Mouse (Mus musculus): Measurements from ENCODE around the gene Uqcrc2. TPM values are rescaled to one million over a fixed set of nuclear protein-coding genes. Genes with fewer than 3 reads are reported as not detected.

The Uqcrc2 gene
- polyA plus RNA-seq (2015; fragmentation: Nextera tagmentation; extraction: Ambion mirVana): 217 and 226 TPM in 2 replicates

DNA sequence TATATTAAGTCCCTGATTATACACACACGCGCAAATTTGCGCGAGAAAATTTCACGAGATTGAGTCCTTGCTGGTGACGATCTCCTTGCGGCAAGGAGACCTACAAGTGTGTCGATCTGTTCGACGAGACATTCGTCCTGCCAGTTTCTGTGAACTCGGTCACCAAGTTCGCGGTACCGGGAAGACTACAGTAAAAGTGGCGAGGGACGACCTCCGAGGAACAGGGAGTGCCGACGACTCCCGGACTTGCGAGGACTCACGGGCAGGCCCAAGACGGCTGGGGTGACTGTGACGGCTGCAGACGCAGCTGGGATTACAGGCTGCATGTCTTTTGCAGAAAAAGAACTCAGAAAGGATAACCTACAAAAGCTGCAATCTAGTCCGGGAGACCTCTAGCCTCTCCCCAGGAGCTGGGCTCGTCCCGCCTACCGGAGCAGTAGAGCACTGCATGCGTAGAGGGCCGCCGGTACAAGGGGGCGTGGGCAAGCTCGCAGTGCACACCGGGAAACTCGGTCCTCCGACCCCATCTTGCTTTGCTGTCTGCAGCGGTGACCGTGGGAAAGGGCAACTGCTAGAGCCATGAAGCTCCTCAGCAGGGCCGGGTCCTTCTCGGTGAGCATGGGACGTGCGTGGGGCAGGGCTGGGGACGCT, at the start of gene Uqcrc2:
Uqcrc2 (plus strand) TSS at position 466 of the 651 bp plus-strand sequence.
- peak within 1 kb of the TSS; percentile 99 for H3K4me3 ChIP-seq

DNA sequence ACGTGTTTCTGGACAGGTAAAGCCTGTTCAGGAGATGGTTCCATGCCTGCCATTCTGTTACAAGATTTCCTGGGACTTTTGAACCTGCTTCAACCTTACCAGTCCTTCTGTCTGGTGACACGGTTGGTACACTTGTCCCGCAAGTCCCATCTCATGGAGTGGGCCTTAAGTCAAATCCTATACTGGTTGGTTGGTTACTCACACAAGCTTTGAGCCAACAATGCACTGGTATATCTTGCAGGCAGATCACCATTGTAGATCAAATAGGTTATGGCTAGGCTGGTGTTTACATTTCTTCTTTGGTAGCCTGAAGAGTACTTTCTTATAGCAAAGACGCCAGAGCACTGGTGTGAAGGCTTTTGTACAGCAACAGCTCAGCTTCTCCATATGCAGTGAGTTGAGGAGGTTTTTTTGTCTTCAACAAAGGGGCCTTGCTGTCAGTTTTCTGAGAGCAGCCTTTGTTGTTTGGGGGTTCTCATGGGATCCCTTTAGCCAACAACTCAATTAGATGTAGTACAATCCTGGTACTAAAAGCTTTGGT, 37.7 kb upstream of the Uqcrc2 start:
- Histone ChIP-seq H3K36me3 (no peaks in the 10 kb centered on the region), H3K9ac (replicated peaks) (peak overlapping the region; percentile 63), H3K27me3 (no peaks in the 10 kb centered on the region), H3K4me1 (peaks cover 4% of the 10 kb centered on the region; the same call in 1 of the 2 replicates), H3K4me3 (peak overlapping the region; percentile 46), H3K9me3 (no peaks in the 10 kb centered on the region), H3K4me2 (replicated peaks) (peak overlapping the region; percentile 70), H3K27ac (replicated peaks) (0 out of 2 replicates have a peak overlapping the region, but pooled peaks have one; percentile 38)
- ATAC-seq (replicated peaks): peak; percentile 33
- WGBS: 75% methylated on average over 4 of the region's 4 CpGs

More for the DNA sequence above, at the start of gene Uqcrc2:
- under 1% methylated on average over 45 of the region's 45 CpGs for WGBS
- Histone ChIP-seq H3K27ac (replicated peaks) (peak within 1 kb of the TSS; percentile 88), H3K9ac (replicated peaks) (peak within 1 kb of the TSS; percentile 100), H3K36me3 (peaks cover 20% of the 10 kb centered on the region), H3K4me2 (replicated peaks) (peak within 1 kb of the TSS; percentile 74), H3K4me1 (peaks cover 26% of the 10 kb centered on the region), H3K9me3 (no peaks in the 10 kb centered on the region), H3K27me3 (no peaks in the 10 kb centered on the region)
- peak; percentile 99 for ATAC-seq (replicated peaks)

DNA sequence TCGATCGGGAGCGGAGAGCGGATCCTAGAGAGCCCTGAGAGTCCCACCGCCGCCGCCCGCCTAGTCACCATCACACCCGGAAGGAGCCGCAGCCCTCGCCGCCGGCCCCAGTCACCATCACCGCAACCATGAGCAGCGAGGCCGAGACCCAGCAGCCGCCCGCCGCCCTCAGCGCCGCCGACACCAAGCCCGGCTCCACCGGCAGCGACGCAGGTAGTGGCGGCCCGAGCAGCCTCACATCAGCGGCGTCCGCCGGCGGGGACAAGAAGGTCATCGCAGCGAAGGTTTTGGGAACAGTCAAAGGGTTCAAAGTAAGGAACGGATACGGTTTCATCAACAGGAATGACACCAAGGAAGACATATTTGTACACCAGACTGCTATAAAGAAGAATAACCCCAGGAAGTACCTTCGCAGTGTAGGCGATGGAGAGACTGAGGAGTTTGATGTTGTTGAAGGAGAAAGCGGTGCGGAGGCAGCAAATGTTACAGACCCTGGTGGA, 37.2 kb upstream of the Uqcrc2 start:
- WGBS: 4% methylated on average over 41 of the region's 41 CpGs
- Histone ChIP-seq H3K4me2 (replicated peaks) (peak overlapping the region; percentile 70), H3K4me1 (peaks cover 4% of the 10 kb centered on the region; the same call in 1 of the 2 replicates), H3K9ac (replicated peaks) (peak overlapping the region; percentile 63), H3K27ac (replicated peaks) (peak overlapping the region; percentile 38; the same call in 1 of the 2 replicates), H3K27me3 (no peaks in the 10 kb centered on the region), H3K4me3 (peak overlapping the region; percentile 46), H3K36me3 (no peaks in the 10 kb centered on the region), H3K9me3 (no peaks in the 10 kb centered on the region)
- ATAC-seq (replicated peaks): peak; percentile 83

DNA sequence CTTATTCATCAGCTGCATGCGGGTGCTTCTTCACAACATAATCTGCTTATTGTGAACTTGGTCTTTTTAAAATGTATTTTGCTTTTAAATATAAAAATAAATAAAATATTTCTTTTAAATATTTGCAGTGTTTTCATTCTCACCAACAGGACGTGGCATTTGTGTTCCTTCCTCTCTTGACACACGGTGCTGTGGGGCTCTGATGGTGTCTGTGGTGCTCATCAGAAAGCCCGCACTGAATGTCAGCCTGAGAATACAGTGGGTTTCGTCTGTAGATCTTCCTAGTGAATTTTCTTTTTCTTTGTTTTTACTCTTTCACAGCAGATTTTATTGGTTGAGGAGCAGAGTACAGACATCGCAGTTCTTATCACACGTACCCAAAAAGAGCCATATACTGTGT, 36.6 kb upstream of the Uqcrc2 start:
- ATAC-seq (replicated peaks): 0 out of 2 replicates have a peak, but pooled peaks have one; percentile 55
- WGBS: 83% methylated on average over 7 of the region's 7 CpGs
- Histone ChIP-seq H3K36me3 (no peaks in the 10 kb centered on the region), H3K4me2 (replicated peaks) (peak overlapping the region; percentile 70), H3K9me3 (no peaks in the 10 kb centered on the region), H3K27ac (replicated peaks) (no peak overlapping the region), H3K4me3 (peak overlapping the region; percentile 46; the same call in 1 of the 2 replicates), H3K27me3 (no peaks in the 10 kb centered on the region), H3K9ac (replicated peaks) (no peak overlapping the region), H3K4me1 (peaks cover 4% of the 10 kb centered on the region; the same call in 1 of the 2 replicates)

DNA sequence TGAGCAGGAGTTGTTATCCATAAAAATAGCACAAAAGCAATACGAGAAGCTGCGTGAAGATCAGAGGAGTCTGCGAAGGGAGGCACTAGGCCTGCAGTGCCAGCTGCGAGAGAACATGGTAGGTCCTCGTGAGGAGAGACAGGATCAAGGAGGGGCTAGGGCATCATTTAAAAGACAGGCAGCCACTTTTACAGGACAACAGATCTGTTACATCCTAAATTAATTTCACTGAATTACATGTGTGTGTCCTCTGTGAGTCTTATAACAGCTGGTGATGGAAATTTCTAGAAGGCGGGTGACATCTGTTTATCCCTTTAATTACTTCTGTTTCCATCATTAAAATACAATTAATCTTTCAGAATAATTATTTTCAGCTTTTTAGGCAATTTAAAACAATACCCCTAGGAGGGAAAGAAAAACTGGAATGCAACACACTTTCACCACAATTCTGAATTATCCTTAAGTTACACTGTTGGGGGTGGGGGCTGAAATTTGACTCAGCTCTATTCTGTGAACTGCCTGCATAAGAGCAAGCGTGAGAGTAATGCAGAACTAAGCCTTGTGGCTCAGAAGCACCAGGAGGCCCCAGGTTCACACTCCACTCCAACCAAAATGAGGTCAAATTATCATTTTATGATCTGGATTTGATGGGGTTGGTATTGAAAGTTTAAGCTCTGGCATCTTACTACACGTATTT, 14.8 kb upstream of the Uqcrc2 start:
- H3K9ac ChIP-seq (replicated peaks): no peak overlapping the region
- H3K4me3 ChIP-seq: no peak overlapping the region
- H3K4me1 ChIP-seq: no peaks in the 10 kb centered on the region
- no peak overlapping the region for H3K4me2 ChIP-seq (replicated peaks)
- ATAC-seq (replicated peaks): no peak
- H3K27ac ChIP-seq (replicated peaks): no peak overlapping the region
- H3K36me3 ChIP-seq: no peaks in the 10 kb centered on the region
- H3K9me3 ChIP-seq: no peaks in the 10 kb centered on the region
- 73% methylated on average over 8 of the region's 8 CpGs for WGBS
- H3K27me3 ChIP-seq: no peaks in the 10 kb centered on the region

DNA sequence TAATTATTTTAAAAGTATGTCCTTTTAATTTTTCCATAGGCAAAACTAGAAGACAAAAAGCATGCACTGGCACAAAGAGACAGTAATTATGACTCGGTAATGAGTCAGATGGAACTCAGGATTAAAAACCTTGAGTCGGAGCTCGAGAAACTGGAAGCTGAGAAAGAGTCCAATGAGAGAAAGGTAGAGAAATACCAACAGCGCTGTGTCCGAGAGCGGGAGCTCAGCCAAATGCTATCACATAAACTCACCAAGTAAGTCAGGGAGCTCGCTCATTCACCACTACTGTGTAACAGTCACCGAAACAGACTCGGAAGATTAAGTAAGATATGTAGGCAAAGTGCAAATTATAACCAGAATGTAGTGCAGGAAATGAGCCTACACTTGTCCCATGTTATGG, 14.1 kb upstream of the Uqcrc2 start:
- no peak overlapping the region for H3K27ac ChIP-seq (replicated peaks)
- H3K4me3 ChIP-seq: no peak overlapping the region
- H3K36me3 ChIP-seq: no peaks in the 10 kb centered on the region
- no peak overlapping the region for H3K4me2 ChIP-seq (replicated peaks)
- no peaks in the 10 kb centered on the region for H3K27me3 ChIP-seq
- no peaks in the 10 kb centered on the region for H3K4me1 ChIP-seq
- H3K9me3 ChIP-seq: no peaks in the 10 kb centered on the region
- ATAC-seq (replicated peaks): no peak
- 84% methylated on average over 9 of the region's 9 CpGs for WGBS
- H3K9ac ChIP-seq (replicated peaks): no peak overlapping the region

DNA sequence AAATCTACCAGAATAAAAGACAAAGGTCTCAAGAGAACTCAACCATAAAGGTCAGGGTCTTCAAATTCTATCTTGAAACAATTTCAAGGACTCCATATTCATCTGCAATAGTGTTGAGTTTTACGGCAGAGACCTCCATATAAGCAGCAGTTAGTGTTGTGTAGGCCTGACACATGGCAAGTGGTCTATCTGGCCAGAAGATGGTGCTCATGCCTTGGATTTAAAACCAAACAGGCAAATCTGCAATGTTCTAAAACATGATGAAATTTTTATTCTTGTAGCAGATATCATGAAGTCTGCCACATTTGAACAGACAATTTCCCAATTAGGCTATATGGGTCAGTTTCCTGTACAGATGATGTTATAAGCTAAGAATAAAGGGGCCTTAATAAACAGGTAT, 2.5 kb upstream of the Uqcrc2 start:
- Histone ChIP-seq H3K4me2 (replicated peaks) (no peak overlapping the region), H3K4me3 (no peak overlapping the region), H3K4me1 (peaks cover 23% of the 10 kb centered on the region), H3K9ac (replicated peaks) (no peak overlapping the region), H3K9me3 (no peaks in the 10 kb centered on the region), H3K27me3 (no peaks in the 10 kb centered on the region), H3K36me3 (peaks cover under 1% of the 10 kb centered on the region; the same call in 1 of the 2 replicates), H3K27ac (replicated peaks) (no peak overlapping the region)
- no peak for ATAC-seq (replicated peaks)
- 60% methylated on average over 1 of the region's 1 CpGs for WGBS

DNA sequence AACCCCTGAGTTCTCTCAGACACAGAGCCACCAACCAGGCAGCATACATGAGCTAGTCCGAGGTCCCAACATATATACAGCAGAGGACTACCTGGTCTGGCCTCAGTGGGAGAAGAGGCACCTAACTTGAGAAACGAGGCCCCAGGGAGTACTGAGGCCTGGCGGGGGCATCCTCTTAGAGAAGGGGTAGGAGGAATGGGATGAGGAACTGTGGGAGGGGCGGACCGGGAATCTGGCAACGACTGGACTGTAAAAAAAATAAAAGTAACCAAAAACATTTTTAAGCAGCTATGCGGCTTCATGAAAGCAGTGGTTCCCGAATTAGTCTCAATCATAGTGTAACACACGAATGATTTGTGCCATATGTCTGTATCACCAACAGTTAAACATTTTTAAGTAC, 675 bp upstream of the Uqcrc2 start:
- Histone ChIP-seq H3K27me3 (no peaks in the 10 kb centered on the region), H3K4me1 (peaks cover 26% of the 10 kb centered on the region), H3K4me2 (replicated peaks) (peak overlapping the region; percentile 74), H3K36me3 (peaks cover 15% of the 10 kb centered on the region), H3K27ac (replicated peaks) (peak overlapping the region; percentile 88), H3K4me3 (peak overlapping the region; percentile 99), H3K9ac (replicated peaks) (peak overlapping the region; percentile 100), H3K9me3 (no peaks in the 10 kb centered on the region)
- peak; percentile 23; the same call in 1 of the 2 replicates for ATAC-seq (replicated peaks)
- WGBS: 9% methylated on average over 9 of the region's 9 CpGs

DNA sequence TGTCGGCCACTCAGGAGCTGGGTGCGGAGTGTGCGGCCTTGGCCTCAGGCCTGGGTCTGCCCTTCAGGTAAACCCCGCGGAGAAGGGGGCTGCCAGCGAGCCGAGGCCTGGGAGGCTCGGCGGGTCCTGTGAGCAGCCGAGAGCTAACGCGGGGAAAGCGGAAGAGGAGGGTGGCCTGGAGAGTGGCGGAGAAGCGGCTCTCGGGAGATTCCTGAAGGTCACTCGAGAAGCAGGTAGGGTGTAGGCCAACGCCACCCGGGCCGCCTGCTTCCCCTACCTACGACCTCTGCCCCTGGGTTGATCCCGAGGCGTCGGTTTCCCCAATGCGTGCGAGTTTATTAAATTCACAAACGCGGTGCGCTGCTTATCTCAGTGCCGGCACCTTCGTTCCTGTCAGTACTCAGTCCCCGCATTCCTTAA, 396 bp downstream of the Uqcrc2 start:
- no peaks in the 10 kb centered on the region for H3K27me3 ChIP-seq
- H3K4me2 ChIP-seq (replicated peaks): peak overlapping the region; percentile 74
- peak overlapping the region; percentile 88 for H3K27ac ChIP-seq (replicated peaks)
- H3K4me1 ChIP-seq: peaks cover 26% of the 10 kb centered on the region
- no peak; the same call in 1 of the 2 replicates for ATAC-seq (replicated peaks)
- no peaks in the 10 kb centered on the region for H3K9me3 ChIP-seq
- H3K36me3 ChIP-seq: peaks cover 25% of the 10 kb centered on the region
- peak overlapping the region; percentile 99 for H3K4me3 ChIP-seq
- WGBS: under 1% methylated on average over 32 of the region's 32 CpGs
- H3K9ac ChIP-seq (replicated peaks): peak overlapping the region; percentile 100

DNA sequence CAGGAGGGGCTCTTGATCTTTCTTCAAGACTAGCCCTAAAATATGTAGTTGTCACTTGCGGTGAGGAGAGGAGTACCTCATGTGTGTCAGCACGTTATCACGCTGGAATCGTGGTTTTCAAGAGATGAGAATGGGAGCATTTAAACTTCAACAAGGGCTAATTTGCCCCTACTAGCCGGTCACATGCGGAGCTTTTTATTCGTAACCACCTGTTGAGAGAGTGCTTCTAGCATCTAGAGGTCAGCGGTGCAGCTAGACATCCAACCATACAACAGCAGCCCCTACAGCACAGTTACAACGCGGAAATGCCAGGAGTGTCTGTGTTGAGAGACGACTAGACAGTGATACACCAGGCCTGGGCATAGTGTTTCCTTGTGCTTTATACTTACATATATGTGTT, 845 bp downstream of the Uqcrc2 start:
- Histone ChIP-seq H3K4me1 (peaks cover 26% of the 10 kb centered on the region), H3K36me3 (peaks cover 29% of the 10 kb centered on the region), H3K4me3 (peak overlapping the region; percentile 99), H3K9ac (replicated peaks) (peak overlapping the region; percentile 100), H3K9me3 (no peaks in the 10 kb centered on the region), H3K27me3 (no peaks in the 10 kb centered on the region), H3K4me2 (replicated peaks) (peak overlapping the region; percentile 74), H3K27ac (replicated peaks) (peak overlapping the region; percentile 88; the same call in 1 of the 2 replicates)
- no peak for ATAC-seq (replicated peaks)
- 2% methylated on average over 11 of the region's 11 CpGs for WGBS

DNA sequence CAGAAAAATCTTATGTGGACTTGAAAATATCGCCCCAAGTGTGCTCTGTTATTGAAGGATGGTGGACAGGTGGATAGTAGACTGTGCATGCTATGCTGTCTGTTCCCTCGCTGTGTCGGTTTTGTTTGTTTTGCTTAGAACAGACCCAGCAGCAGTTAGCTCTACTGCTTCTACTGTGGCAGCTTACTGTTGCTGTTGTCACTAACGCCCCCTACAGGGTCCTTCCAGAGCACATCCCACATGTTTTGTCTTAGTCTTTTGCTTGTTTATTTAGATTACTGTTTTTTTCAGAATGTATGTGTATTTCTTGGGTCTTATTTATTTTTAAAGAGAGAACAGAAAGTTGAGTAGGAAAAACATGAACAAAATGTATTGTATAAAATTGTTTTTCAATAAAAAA, 8.2 kb downstream of the Uqcrc2 start:
- Histone ChIP-seq H3K27ac (replicated peaks) (no peak overlapping the region), H3K4me3 (no peak overlapping the region), H3K9ac (replicated peaks) (no peak overlapping the region), H3K9me3 (no peaks in the 10 kb centered on the region), H3K36me3 (peaks cover 73% of the 10 kb centered on the region), H3K27me3 (no peaks in the 10 kb centered on the region), H3K4me1 (0 out of 2 replicates have a peak, but pooled peaks cover 3% of the 10 kb centered on the region), H3K4me2 (replicated peaks) (no peak overlapping the region)
- ATAC-seq (replicated peaks): no peak
- 75% methylated on average over 4 of the region's 4 CpGs for WGBS

DNA sequence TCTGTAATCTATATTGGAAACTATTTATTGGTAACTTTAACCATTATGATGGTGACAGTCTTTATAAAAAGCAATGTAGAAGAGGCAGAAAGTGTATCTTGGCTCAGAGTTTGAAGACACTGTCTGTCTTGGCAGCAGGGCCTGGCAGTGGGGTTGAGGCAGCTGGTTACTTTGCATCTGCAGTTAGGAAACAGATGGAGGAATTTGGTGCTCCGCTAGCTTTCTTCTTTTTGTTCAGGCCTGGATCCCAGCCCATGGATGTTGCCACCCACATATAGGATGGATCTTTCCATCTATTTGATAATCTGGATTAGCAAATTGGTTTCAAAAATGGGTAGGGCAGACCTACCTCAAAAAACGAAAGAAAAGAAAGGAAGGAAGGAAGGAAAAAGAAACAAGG, 12.9 kb downstream of the Uqcrc2 start:
- Histone ChIP-seq H3K4me1 (no peaks in the 10 kb centered on the region), H3K27ac (replicated peaks) (peak overlapping the region; percentile 48; the same call in 1 of the 2 replicates), H3K27me3 (no peaks in the 10 kb centered on the region), H3K4me3 (no peak overlapping the region), H3K36me3 (peaks cover 78% of the 10 kb centered on the region), H3K4me2 (replicated peaks) (no peak overlapping the region), H3K9ac (replicated peaks) (no peak overlapping the region), H3K9me3 (no peaks in the 10 kb centered on the region)
- 68% methylated on average over 2 of the region's 2 CpGs for WGBS
- ATAC-seq (replicated peaks): peak; percentile 51; the same call in 1 of the 2 replicates

All from forebrain, embryonic 15.5 days (tissue).